Mouse (Mus musculus) G1E (cell line): ENCODE data around the gene Carhsp1. TPM values are rescaled to one million over a fixed set of nuclear protein-coding genes. Genes with fewer than 3 reads are reported as not detected.

Source experiments
- ATAC-seq: 2 replicates; pipeline ENCODE4 v1.8.0; 2016; ENCODE audit warnings: mild to moderate bottlenecking; ENCODE audit not compliant: insufficient number of reproducible peaks, poor library complexity, low FRiP score, severe bottlenecking; ENCODE audit errors: extremely low read depth
- DNase-seq: peaks from one replicate; pipeline ENCODE4 v3.0.0; 2012; ENCODE audit warnings: low spot score
- H3K27me3 ChIP-seq: 2 replicates; pipeline ENCODE4 v1.6.1; 2012; ENCODE audit warnings: mild to moderate bottlenecking, low read length, inconsistent platforms; ENCODE audit not compliant: insufficient read depth
- H3K36me3 ChIP-seq: replicated peaks from 2 replicates; pipeline ENCODE3; 2012; ENCODE audit warnings: mild to moderate bottlenecking, inconsistent platforms
- H3K4me1 ChIP-seq: 2 replicates; pipeline ENCODE4 v1.6.1; 2012; ENCODE audit warnings: low read depth, low read length, inconsistent platforms, mixed read lengths; ENCODE audit not compliant: insufficient read depth
- H3K4me3 ChIP-seq: 2 replicates; pipeline ENCODE4 v1.5.1; 2012; ENCODE audit warnings: low read depth, mild to moderate bottlenecking, inconsistent platforms, low read length, moderate library complexity, mixed read lengths
- H3K9me3 ChIP-seq: replicated peaks from 2 replicates; pipeline ENCODE4 v1.6.1; 2012; ENCODE audit warnings: inconsistent platforms
- CTCF ChIP-seq: IDR thresholded peaks from 2 replicates; pipeline ENCODE4 v1.5.1; 2012; ENCODE audit warnings: low read depth, low read length, inconsistent platforms, mixed read lengths
- GATA1 ChIP-seq: IDR thresholded peaks from 2 replicates; pipeline ENCODE4 v1.6.1; 2012; ENCODE audit warnings: borderline replicate concordance, low read length, inconsistent platforms, mixed read lengths
- GATA2 ChIP-seq: IDR thresholded peaks from 2 replicates; pipeline ENCODE4 v1.6.1; 2012; ENCODE audit warnings: low read depth, low read length, inconsistent platforms, borderline replicate concordance
- POLR2AphosphoS5 ChIP-seq: IDR thresholded peaks from 2 replicates; pipeline ENCODE4 v1.6.1; 2012; ENCODE audit warnings: low read depth, low read length, inconsistent platforms; ENCODE audit not compliant: insufficient replicate concordance
- TAL1 ChIP-seq: conservative IDR thresholded peaks from 2 replicates; pipeline ENCODE4 v1.6.1; 2012; ENCODE audit warnings: low read depth, low read length, inconsistent platforms, mixed read lengths
- polyA plus RNA-seq: library from polyadenylated mRNA; stranded (reverse); fragments of >175 nt; gene quantifications from 2 replicates; pipeline ENCODE4 v1.2.3, GENCODE M21; 2012
- total RNA-seq, 2 experiments: library from RNA; stranded (forward) in 1 of 2; stranded (reverse) in 1 of 2; fragments of 200-1000 nt in 1 of 2; fragments of >200 nt in 1 of 2; fragmentation: Nextera tagmentation in 1 of 2; gene quantifications; 2 replicates each; pipeline ENCODE4 v1.2.3; 2014 to 2017

Carhsp1 gene
- total and polyA plus RNA-seq, 3 experiments, result 14.5 to 30.8 (median 28.4) TPM

GRCm38 (mm10) chr16:8613447-8613846 is 58.5 kb downstream of the Carhsp1 start:
- no peaks in the 10 kb centered on the region for H3K9me3 ChIP-seq
- no peak overlapping the region for H3K4me3 ChIP-seq
- ATAC-seq (no peak), DNase-seq (no peak)
- H3K36me3 ChIP-seq, result no peaks in the 10 kb centered on the region
- peaks cover 9% of the 10 kb centered on the region for H3K27me3 ChIP-seq
- TF ChIP-seq GATA1 (no peak), POLR2AphosphoS5 (no peak)
- H3K4me1 ChIP-seq, result no peaks in the 10 kb centered on the region; the same call in 1 of the 2 replicates

GRCm38 (mm10) chr16:8613039-8613438 is 58.9 kb downstream of the Carhsp1 start:
- DNase-seq (no peak), ATAC-seq (no peak)
- H3K36me3 ChIP-seq, result no peaks in the 10 kb centered on the region
- H3K4me1 ChIP-seq, result no peaks in the 10 kb centered on the region; the same call in 1 of the 2 replicates
- no peak overlapping the region for H3K4me3 ChIP-seq
- peaks cover 9% of the 10 kb centered on the region for H3K27me3 ChIP-seq
- no peaks in the 10 kb centered on the region for H3K9me3 ChIP-seq
- TF ChIP-seq GATA2 (no peak), POLR2AphosphoS5 (no peak), GATA1 (no peak), CTCF (no peak), TAL1 (no peak)

- TF ChIP-seq TAL1 (no peak), GATA2 (no peak), GATA1 (no peak), POLR2AphosphoS5 (no peak), CTCF (no peak)
- Histone ChIP-seq H3K9me3 (no peaks in the 10 kb centered on the region), H3K4me1 (no peaks in the 10 kb centered on the region; the same call in 1 of the 2 replicates), H3K4me3 (no peak overlapping the region), H3K36me3 (no peaks in the 10 kb centered on the region), H3K27me3 (peaks cover 9% of the 10 kb centered on the region)
- no peak for DNase-seq
- no peak for ATAC-seq
These were observed 59.5 kb downstream of the Carhsp1 start for GRCm38 (mm10) chr16:8612214-8613005.

- H3K4me1 ChIP-seq, result no peaks in the 10 kb centered on the region; the same call in 1 of the 2 replicates
- H3K9me3 ChIP-seq, result no peaks in the 10 kb centered on the region
- ATAC-seq, result no peak
- no peak overlapping the region for H3K4me3 ChIP-seq
- TF ChIP-seq GATA2 (no peak), CTCF (no peak), GATA1 (no peak), POLR2AphosphoS5 (no peak), TAL1 (no peak)
- DNase-seq, result no peak
- peaks cover 9% of the 10 kb centered on the region for H3K27me3 ChIP-seq
- H3K36me3 ChIP-seq, result no peaks in the 10 kb centered on the region
These were observed 61.6 kb downstream of the Carhsp1 start for GRCm38 (mm10) chr16:8610397-8610796.

Other genes with a start within 250 kb of the Carhsp1 start
- gene Tmem114, start 247.0 kb downstream of the Carhsp1 start, total RNA-seq (2014; fragmentation: Nextera tagmentation), result not detected in 2 replicates
- not detected in 2 replicates for gene Tmem114, start 247.0 kb downstream of the Carhsp1 start, total RNA-seq (2017)
- gene Tmem114, start 247.0 kb downstream of the Carhsp1 start, polyA plus RNA-seq, result not detected in 2 replicates
- gene Mettl22, start 201.4 kb downstream of the Carhsp1 start, total RNA-seq (2014; fragmentation: Nextera tagmentation), result 44.5 and 50.3 TPM in 2 replicates
- gene Mettl22, start 201.4 kb downstream of the Carhsp1 start, total RNA-seq (2017), result 10.8 and 17.2 TPM in 2 replicates
- gene Mettl22, start 201.4 kb downstream of the Carhsp1 start, polyA plus RNA-seq, result 31.8 and 35.2 TPM in 2 replicates
- not detected in 2 replicates for gene Abat, start 158.7 kb downstream of the Carhsp1 start, total RNA-seq (2014; fragmentation: Nextera tagmentation)
- gene Abat, start 158.7 kb downstream of the Carhsp1 start, total RNA-seq (2017), result 0.11 and 0.12 TPM in 2 replicates
- not detected in 2 replicates for gene Abat, start 158.7 kb downstream of the Carhsp1 start, polyA plus RNA-seq
- 57.3 and 74.3 TPM in 2 replicates for gene Pmm2, start 34.5 kb downstream of the Carhsp1 start, total RNA-seq (2014; fragmentation: Nextera tagmentation)
- gene Pmm2, start 34.5 kb downstream of the Carhsp1 start, total RNA-seq (2017), result 122 and 127 TPM in 2 replicates
- 12.1 and 28.2 TPM in 2 replicates for gene Pmm2, start 34.5 kb downstream of the Carhsp1 start, polyA plus RNA-seq
- gene Tmem186, start 34.4 kb downstream of the Carhsp1 start, total RNA-seq (2014; fragmentation: Nextera tagmentation), result 13.6 and 21.2 TPM in 2 replicates
- gene Tmem186, start 34.4 kb downstream of the Carhsp1 start, total RNA-seq (2017), result 28.9 and 31.0 TPM in 2 replicates
- 9.7 and 11.4 TPM in 2 replicates for gene Tmem186, start 34.4 kb downstream of the Carhsp1 start, polyA plus RNA-seq
- not detected in 2 replicates for gene Gm5767, start 8.6 kb upstream of the Carhsp1 start, total RNA-seq (2014; fragmentation: Nextera tagmentation)
- not detected in 2 replicates for gene Gm5767, start 8.6 kb upstream of the Carhsp1 start, total RNA-seq (2017)
- not detected in 2 replicates for gene Gm5767, start 8.6 kb upstream of the Carhsp1 start, polyA plus RNA-seq
- 234 and 362 TPM in 2 replicates for gene Usp7, start 120.2 kb upstream of the Carhsp1 start, total RNA-seq (2014; fragmentation: Nextera tagmentation)
- 132 and 150 TPM in 2 replicates for gene Usp7, start 120.2 kb upstream of the Carhsp1 start, total RNA-seq (2017)
- 25.9 and 26.9 TPM in 2 replicates for gene Usp7, start 120.2 kb upstream of the Carhsp1 start, polyA plus RNA-seq
- gene 1810013L24Rik, start 157.9 kb upstream of the Carhsp1 start, total RNA-seq (2014; fragmentation: Nextera tagmentation), result 91.4 and 92.2 TPM in 2 replicates
- 48.9 and 58.1 TPM in 2 replicates for gene 1810013L24Rik, start 157.9 kb upstream of the Carhsp1 start, total RNA-seq (2017)
- gene 1810013L24Rik, start 157.9 kb upstream of the Carhsp1 start, polyA plus RNA-seq, result 17.7 and 22.0 TPM in 2 replicates